Mouse (Mus musculus) G1E (cell line): ENCODE measurements at regions not wholly inside any gene's neighbourhood (a gene's known extent, or its start where the extent isn't known, plus 50 kb on each side); places are given as distances from the start of the nearest gene placed in this dataset.

Source experiments
- CTCF ChIP-seq: IDR thresholded peaks from 2 replicates; pipeline ENCODE4 v1.5.1; 2012; ENCODE audit warnings: low read depth, low read length, inconsistent platforms, mixed read lengths
- TAL1 ChIP-seq: conservative IDR thresholded peaks from 2 replicates; pipeline ENCODE4 v1.6.1; 2012; ENCODE audit warnings: low read depth, low read length, inconsistent platforms, mixed read lengths

- TF ChIP-seq CTCF (no peak), TAL1 (no peak)
These were observed 69.8 kb upstream of the Fam180a start for GRCm38 (mm10) chr6:35395726-35396125.
